Mouse (Mus musculus): ENCODE results near the gene Arrb1. TPM values are rescaled to one million over a fixed set of nuclear protein-coding genes. Genes with fewer than 3 reads are reported as not detected.

Gene Arrb1
- total RNA-seq, 2 experiments from 2014 or later, result 21.4 to 26.2 TPM

GRCm38 (mm10) chr7:99579491-99580190 is 44.4 kb downstream of the Arrb1 start:
- no peak for DNase-seq

GRCm38 (mm10) chr7:99580247-99580646 is 45.0 kb downstream of the Arrb1 start:
- no peak for DNase-seq

GRCm38 (mm10) chr7:99582306-99582705 is 47.0 kb downstream of the Arrb1 start:
- DNase-seq, result no peak

GRCm38 (mm10) chr7:99582867-99583266 is 47.6 kb downstream of the Arrb1 start:
- no peak for DNase-seq

GRCm38 (mm10) chr7:99583625-99584024 is 48.4 kb downstream of the Arrb1 start:
- no peak for DNase-seq

GRCm38 (mm10) chr7:99585976-99586375 is 50.7 kb downstream of the Arrb1 start:
- DNase-seq, result no peak

GRCm38 (mm10) chr7:99590064-99590463 is 54.8 kb downstream of the Arrb1 start:
- DNase-seq, result peak; percentile 74

- DNase-seq, result no peak
Observed at GRCm38 (mm10) chr7:99590646-99591045, 55.4 kb downstream of the Arrb1 start.

GRCm38 (mm10) chr7:99592669-99593068 is 57.4 kb downstream of the Arrb1 start:
- DNase-seq, result no peak

- no peak for DNase-seq
Observed at GRCm38 (mm10) chr7:99593868-99594803, 58.9 kb downstream of the Arrb1 start.

- DNase-seq, result no peak
Observed at GRCm38 (mm10) chr7:99598722-99599121, 63.5 kb downstream of the Arrb1 start.

GRCm38 (mm10) chr7:99603875-99604662 is 68.8 kb downstream of the Arrb1 start:
- no peak for DNase-seq

GRCm38 (mm10) chr7:99605058-99605457 is 69.8 kb downstream of the Arrb1 start:
- DNase-seq, result no peak

- DNase-seq, result no peak
Observed at GRCm38 (mm10) chr7:99606303-99606702, 71.0 kb downstream of the Arrb1 start.

- no peak for DNase-seq
Observed at GRCm38 (mm10) chr7:99606766-99607165, 71.5 kb downstream of the Arrb1 start.

- no peak for DNase-seq
Observed at GRCm38 (mm10) chr7:99607632-99608031, 72.4 kb downstream of the Arrb1 start.

GRCm38 (mm10) chr7:99618264-99618663 is 83.0 kb downstream of the Arrb1 start:
- no peak for DNase-seq

- DNase-seq, result peak; percentile 31
Observed at GRCm38 (mm10) chr7:99618860-99619259, 83.6 kb downstream of the Arrb1 start.

- peak; percentile 97 for DNase-seq
Observed at GRCm38 (mm10) chr7:99625722-99626375, 90.6 kb downstream of the Arrb1 start.

GRCm38 (mm10) chr7:99626376-99627270 is 91.4 kb downstream of the Arrb1 start, which contains the start of gene Tpbgl:
Tpbgl (minus strand) TSS chr7:99627103.
- DNase-seq, result peak; percentile 75

GRCm38 (mm10) chr7:99627366-99627765 is 92.1 kb downstream of the Arrb1 start:
- DNase-seq, result no peak
